Mouse (Mus musculus): ENCODE data around the gene Rad51b.

- TF ChIP-seq POLR2A (IDR thresholded peaks at IDR 0.05; ENCODE audit: borderline replicate concordance, extremely low read depth, low read depth, low read length), result no peak
- no peak for TF ChIP-seq CTCF (IDR thresholded peaks at IDR 0.05; ENCODE audit: insufficient read depth, low read length)
Measured at GRCm38 (mm10) chr12:79577525-79577924, 280.4 kb downstream of the Rad51b start.
